Mouse (Mus musculus): Measurements from ENCODE around the gene Plscr2. TPM values are rescaled to one million over a fixed set of nuclear protein-coding genes. Genes with fewer than 3 reads are reported as not detected.

The Plscr2 gene
- polyA plus RNA-seq, 1 experiment from 2014 or later = 1.6 TPM

DNA sequence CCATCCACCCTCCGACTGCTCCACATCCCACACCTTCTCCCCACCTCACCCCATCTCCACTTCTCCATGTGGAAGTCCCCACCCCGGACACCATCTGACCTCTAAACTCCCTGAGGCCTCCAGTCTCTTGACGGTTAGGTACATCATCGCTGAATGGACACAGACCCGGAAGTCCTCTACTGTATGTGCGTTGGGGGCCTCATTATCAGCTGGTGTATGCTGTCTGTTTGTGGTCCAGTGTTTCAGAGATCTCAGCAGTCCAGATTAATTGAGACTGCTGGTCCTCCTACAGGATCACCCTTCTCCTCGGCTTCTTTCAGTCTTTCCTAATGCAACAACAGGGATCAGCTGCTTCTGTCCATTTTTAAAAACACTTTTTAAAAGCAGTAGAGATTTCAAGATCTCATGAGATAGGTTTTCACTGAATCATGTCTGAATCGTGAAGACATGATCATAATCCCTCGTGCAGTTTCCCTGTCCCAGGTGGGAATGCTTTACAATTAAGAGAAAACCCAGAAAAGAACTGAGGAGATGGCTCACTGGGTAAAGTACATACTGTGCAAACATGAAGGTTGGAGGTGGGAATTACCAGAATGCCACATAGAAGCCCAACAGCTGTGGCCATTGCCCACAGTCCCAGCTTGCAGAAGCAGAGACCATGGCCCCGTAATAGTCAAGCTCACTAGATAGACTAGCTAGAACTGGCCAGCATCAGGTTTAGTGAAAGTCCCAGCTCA, 21.6 kb upstream of the Plscr2 start:
- H3K36me3 ChIP-seq = no peaks in the 10 kb centered on the region
- no peak overlapping the region for H3K4me2 ChIP-seq (replicated peaks)
- peaks cover 8% of the 10 kb centered on the region for H3K4me1 ChIP-seq
- H3K9ac ChIP-seq = no peak overlapping the region
- H3K27me3 ChIP-seq = no peaks in the 10 kb centered on the region
- ATAC-seq (ENCODE audit: low FRiP score, low read depth) = no peak
- WGBS = 93% methylated on average over 10 of the region's 10 CpGs
- no peaks in the 10 kb centered on the region for H3K9me3 ChIP-seq
- H3K4me3 ChIP-seq = no peak overlapping the region
- H3K27ac ChIP-seq = no peak overlapping the region

DNA sequence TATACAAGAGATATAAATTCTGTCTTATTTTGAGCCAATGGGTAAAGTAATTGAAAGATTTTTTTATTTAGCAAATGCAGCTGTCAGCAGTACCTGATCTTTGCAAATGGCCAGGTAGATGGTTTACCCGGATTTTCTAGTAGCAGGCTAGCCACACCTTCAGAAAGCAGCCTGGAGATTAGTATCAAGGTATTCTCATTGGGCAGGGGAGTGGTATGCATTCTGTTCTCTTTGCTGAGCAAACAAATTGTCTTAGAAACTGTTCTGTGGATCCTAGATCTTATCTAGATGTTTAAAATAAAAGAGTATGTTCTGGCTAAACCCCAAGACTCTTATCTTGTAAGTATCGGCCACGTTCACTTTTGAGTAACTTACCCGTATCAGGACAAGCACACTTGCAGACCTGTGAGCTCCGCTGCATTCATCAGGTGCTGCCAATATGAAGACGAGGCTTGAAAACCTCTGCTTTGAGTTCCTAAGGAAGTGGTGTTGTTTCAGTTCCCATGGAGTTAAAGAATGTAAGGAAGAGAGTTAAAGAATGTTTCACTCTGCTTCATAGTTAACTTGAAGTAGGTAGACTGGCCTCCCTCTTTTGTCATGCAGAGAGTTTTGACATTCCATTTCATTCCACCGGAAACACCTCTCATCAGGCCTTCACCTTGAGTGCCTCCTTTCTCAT, 14.8 kb upstream of the Plscr2 start:
- H3K9me3 ChIP-seq = no peaks in the 10 kb centered on the region
- no peak overlapping the region for H3K4me2 ChIP-seq (replicated peaks)
- no peak overlapping the region for H3K4me3 ChIP-seq
- no peak overlapping the region for H3K27ac ChIP-seq
- 85% methylated on average over 7 of the region's 7 CpGs for WGBS
- no peak overlapping the region for H3K9ac ChIP-seq
- no peak for ATAC-seq (ENCODE audit: low FRiP score, low read depth)
- H3K4me1 ChIP-seq = no peaks in the 10 kb centered on the region
- no peaks in the 10 kb centered on the region for H3K27me3 ChIP-seq
- peaks cover 19% of the 10 kb centered on the region for H3K36me3 ChIP-seq

DNA sequence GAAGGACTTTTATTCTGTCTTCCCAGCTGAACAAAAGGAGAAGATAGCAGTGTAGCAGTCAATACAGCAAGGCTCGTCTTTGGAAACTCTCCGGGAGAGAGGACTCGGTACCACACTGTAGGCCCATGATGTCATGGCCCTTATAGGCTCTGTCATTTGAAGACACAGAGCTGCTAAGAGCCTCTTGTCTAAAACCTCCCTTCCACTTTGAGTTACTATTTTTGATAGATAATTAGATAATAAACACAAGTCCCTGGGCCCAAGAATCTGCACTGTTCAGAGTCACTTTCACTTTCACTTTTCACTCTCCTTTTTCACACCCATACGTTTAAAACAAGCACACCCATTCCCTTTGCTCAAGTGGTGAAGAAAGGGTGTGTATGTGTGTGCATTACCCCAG, 9.7 kb upstream of the Plscr2 start:
- Histone ChIP-seq H3K27ac (no peak overlapping the region), H3K27me3 (no peaks in the 10 kb centered on the region), H3K4me1 (0 out of 2 replicates have a peak, but pooled peaks cover under 1% of the 10 kb centered on the region), H3K36me3 (peaks cover 55% of the 10 kb centered on the region), H3K4me3 (no peak overlapping the region), H3K4me2 (replicated peaks) (no peak overlapping the region), H3K9ac (no peak overlapping the region), H3K9me3 (no peaks in the 10 kb centered on the region)
- no peak for ATAC-seq (ENCODE audit: low FRiP score, low read depth)
- WGBS = 88% methylated on average over 4 of the region's 4 CpGs

DNA sequence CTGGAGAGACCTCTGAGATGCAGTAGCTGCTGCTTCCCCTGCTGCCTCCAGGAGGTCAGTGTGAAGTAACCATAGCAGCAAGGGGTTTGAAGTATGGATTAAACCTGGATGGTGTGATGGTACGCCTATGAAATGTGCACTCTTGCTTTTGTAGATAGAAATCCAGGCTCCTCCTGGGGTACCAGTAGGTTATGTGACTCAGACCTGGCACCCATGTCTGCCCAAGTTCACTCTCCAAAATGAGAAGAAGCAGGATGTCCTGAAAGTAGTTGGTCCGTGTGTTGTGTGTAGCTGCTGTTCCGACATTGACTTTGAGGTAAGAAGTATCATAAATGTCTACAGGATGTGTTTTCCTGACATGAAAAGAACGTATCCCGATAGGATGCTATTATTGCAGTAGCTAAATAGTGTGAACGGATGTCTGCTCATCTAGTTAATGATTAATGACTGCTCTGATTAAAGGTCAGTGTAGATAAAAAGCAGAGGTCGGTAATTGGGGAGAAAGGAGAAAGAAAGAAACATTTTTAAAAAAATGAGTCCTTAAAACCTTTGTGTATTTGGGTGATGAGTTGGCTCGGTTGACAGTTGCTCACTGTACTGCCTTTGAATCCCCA, 8.7 kb upstream of the Plscr2 start:
- H3K9me3 ChIP-seq = no peaks in the 10 kb centered on the region
- no peaks in the 10 kb centered on the region for H3K27me3 ChIP-seq
- ATAC-seq (ENCODE audit: low FRiP score, low read depth) = no peak
- peaks cover 49% of the 10 kb centered on the region for H3K36me3 ChIP-seq
- H3K4me3 ChIP-seq = no peak overlapping the region
- H3K9ac ChIP-seq = no peak overlapping the region
- H3K27ac ChIP-seq = no peak overlapping the region
- WGBS = 75% methylated on average over 8 of the region's 8 CpGs
- 0 out of 2 replicates have a peak, but pooled peaks cover 6% of the 10 kb centered on the region for H3K4me1 ChIP-seq
- H3K4me2 ChIP-seq (replicated peaks) = no peak overlapping the region

DNA sequence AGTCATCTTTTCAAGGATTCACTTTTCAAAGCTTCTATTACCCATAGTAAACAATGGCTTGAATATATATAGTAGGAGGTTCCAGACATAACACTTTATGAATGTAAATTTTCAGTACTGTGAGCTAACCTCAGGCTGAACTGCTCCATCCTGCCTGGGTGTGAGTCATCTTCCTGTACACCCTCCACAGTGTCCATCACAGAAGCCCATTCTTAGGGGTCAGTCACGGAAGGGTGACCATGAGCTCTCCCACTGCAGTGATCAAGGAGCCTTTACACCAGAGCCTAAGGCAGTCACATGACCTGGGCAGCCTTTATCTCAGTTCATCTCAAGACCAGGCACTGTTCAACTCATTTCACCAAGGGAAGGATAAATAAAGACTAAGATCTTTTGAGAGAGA, 7.7 kb upstream of the Plscr2 start:
- WGBS = 76% methylated on average over 1 of the region's 1 CpGs
- H3K4me2 ChIP-seq (replicated peaks) = no peak overlapping the region
- H3K36me3 ChIP-seq = peaks cover 46% of the 10 kb centered on the region
- ATAC-seq (ENCODE audit: low FRiP score, low read depth) = no peak
- H3K4me1 ChIP-seq = 0 out of 2 replicates have a peak, but pooled peaks cover 6% of the 10 kb centered on the region
- H3K4me3 ChIP-seq = no peak overlapping the region
- H3K27ac ChIP-seq = no peak overlapping the region
- no peak overlapping the region for H3K9ac ChIP-seq
- no peaks in the 10 kb centered on the region for H3K9me3 ChIP-seq
- H3K27me3 ChIP-seq = no peaks in the 10 kb centered on the region

DNA sequence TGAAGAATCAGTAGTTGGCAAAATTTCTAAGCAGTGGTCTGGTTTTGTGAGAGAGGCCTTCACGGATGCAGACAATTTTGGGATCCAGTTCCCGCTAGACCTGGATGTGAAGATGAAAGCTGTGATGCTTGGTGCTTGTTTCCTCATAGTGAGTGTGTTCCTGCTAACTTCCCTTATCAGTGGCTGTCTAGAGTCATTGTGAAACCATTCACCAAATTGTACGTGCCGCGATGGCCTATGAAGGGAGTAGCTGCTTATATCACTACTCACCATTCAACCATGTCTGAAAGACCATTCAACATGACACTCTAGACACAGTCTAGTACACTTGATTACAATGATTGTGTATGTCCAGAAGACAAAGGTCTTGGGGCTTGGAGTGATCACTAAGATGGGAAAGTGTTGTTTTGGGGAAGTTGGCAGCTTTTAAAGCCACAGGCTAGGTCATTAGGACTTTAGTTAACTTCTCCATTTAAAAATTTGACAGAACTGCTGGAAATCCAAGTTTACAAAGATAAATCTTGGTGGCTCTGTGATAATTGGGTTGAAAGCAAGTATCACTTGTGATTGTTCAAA, 5.5 kb upstream of the Plscr2 start:
- H3K4me3 ChIP-seq = no peak overlapping the region
- H3K4me2 ChIP-seq (replicated peaks) = no peak overlapping the region
- no peaks in the 10 kb centered on the region for H3K9me3 ChIP-seq
- 0 out of 2 replicates have a peak, but pooled peaks cover 8% of the 10 kb centered on the region for H3K4me1 ChIP-seq
- no peak overlapping the region for H3K27ac ChIP-seq
- no peak for ATAC-seq (ENCODE audit: low FRiP score, low read depth)
- peaks cover 46% of the 10 kb centered on the region for H3K36me3 ChIP-seq
- 97% methylated on average over 5 of the region's 5 CpGs for WGBS
- no peak overlapping the region for H3K9ac ChIP-seq
- no peaks in the 10 kb centered on the region for H3K27me3 ChIP-seq

DNA sequence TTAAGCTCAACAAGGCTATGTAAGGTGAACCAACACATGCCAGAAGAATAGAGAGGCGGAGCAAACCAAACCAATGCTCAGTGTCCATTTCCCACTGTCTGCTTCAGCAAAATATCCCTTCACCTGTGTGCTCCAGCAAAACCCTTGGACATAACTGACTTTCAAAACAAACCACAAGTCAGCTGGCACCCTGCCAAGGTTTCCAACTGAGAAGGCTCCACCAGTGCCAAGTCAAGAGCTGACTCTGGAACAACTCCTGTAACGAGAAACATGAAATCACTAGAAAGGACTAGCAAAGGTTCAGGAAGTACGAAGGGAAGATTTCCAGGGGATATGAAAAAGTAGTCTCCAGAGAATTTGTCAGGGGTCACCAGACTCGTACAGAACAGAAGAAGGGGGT, 4.5 kb upstream of the Plscr2 start:
- 0 out of 2 replicates have a peak, but pooled peaks have one; percentile 38 for ATAC-seq (ENCODE audit: low FRiP score, low read depth)
- peaks cover 18% of the 10 kb centered on the region for H3K4me1 ChIP-seq
- no peak overlapping the region for H3K27ac ChIP-seq
- H3K4me2 ChIP-seq (replicated peaks) = no peak overlapping the region
- 35% methylated on average over 4 of the region's 4 CpGs for WGBS
- H3K9me3 ChIP-seq = no peaks in the 10 kb centered on the region
- H3K27me3 ChIP-seq = no peaks in the 10 kb centered on the region
- no peak overlapping the region for H3K9ac ChIP-seq
- H3K4me3 ChIP-seq = no peak overlapping the region
- peaks cover 42% of the 10 kb centered on the region for H3K36me3 ChIP-seq

DNA sequence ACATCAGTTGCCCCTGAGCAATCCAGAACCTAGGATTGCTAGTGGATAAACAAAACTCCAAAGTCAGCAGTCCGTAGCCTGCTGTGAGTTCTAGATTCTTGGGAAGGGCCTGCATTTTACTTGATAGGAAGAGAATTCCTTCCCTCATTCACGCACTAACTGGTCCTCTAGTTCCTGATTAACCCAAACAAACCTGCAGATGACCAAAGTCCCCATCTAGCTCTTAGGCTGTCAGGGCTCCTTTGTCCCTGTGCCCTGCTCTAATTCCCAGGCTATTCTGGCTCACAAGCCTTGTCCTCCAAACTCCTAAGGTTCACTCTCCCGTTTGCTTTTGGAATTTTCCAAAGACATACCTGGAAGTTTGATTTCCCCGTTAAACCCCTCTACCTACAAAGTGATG, 2.8 kb upstream of the Plscr2 start:
- Histone ChIP-seq H3K9me3 (no peaks in the 10 kb centered on the region), H3K27ac (no peak overlapping the region), H3K4me1 (peaks cover 23% of the 10 kb centered on the region), H3K27me3 (no peaks in the 10 kb centered on the region), H3K36me3 (peaks cover 28% of the 10 kb centered on the region), H3K9ac (no peak overlapping the region), H3K4me3 (no peak overlapping the region), H3K4me2 (replicated peaks) (no peak overlapping the region)
- ATAC-seq (ENCODE audit: low FRiP score, low read depth) = no peak
- WGBS = 90% methylated on average over 4 of the region's 4 CpGs

DNA sequence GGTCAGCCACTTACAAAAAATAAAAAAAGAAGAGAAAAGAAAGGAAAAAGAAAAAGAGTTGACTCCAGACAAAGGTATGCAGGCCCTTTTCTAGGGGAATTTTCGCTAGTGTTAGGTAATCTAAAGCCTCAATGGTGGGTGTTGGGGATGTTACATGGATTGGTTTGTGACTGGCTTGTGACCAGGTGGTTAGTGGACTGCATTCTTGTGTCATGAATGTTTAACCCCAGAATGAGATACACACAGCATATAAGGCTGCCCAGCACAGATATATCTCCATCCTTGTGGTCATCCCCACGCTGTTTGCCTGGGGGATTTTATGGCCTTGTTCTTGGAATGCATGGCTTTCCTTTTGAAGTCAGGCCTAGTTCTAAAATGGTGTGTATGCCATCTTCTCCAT, 2.1 kb upstream of the Plscr2 start:
- Histone ChIP-seq H3K4me2 (replicated peaks) (no peak overlapping the region), H3K27me3 (no peaks in the 10 kb centered on the region), H3K9me3 (no peaks in the 10 kb centered on the region), H3K4me3 (no peak overlapping the region), H3K4me1 (peaks cover 23% of the 10 kb centered on the region), H3K36me3 (peaks cover 22% of the 10 kb centered on the region), H3K9ac (no peak overlapping the region), H3K27ac (no peak overlapping the region)
- ATAC-seq (ENCODE audit: low FRiP score, low read depth) = no peak
- 86% methylated on average over 2 of the region's 2 CpGs for WGBS

DNA sequence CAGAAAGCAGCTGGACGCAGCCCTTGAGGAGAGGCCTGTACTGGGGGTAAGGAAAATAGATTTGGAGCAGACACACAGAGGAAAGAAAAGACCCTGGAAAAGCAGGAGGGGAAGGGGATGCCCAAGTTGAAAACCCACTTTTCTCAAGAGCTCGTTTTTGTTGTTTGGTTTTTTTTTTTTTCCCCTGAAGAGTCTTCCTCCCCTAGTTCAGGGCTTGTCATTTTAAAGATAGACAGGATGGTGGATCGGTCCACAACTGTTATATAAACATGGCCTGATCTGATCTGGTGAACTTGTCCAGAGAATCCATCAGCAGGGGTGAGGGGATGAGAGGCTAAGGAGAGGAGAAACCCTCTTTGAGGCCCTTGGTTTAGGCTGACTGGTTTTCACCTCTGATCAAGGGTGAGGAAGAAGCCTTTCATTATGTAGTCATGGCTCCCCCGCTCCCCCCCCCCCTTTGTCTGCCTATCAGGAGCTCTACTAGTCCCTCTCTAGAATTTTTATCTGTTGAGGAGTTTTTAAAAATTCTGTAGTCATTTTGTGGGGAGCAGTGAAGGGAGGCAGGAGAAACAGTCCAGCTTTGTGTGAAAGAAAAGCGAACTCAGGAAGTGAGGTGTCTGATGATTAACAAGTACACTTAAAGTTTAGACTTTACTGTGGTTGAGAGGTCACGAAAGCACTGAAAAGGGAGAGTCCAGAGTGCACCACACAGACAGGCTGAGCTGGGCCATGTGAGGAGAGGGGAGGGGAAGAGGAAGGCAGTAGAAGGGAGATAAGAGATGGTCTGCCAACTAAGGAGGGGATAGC, 1.2 kb upstream of the Plscr2 start:
- no peaks in the 10 kb centered on the region for H3K27me3 ChIP-seq
- WGBS = 76% methylated on average over 6 of the region's 6 CpGs

DNA sequence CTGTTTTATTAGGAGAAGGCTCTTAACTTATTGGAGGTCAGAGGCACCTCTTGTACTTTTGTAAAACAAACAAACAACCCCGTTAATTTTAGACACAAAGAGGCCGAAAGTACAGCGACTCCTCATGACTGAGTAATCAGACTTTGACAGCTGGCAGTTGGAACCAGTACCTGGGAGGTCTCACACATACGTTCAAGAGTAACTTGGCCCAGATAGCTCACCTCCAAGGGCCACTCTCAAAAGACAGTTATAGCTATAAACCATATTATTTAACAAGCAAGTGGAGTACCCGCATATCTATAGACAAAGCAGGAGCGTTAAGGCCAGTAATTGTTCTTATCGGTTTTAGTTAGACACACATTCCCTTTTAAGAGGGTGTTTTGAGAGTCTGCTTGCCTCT, 958 bp downstream of the Plscr2 start:
- H3K4me3 ChIP-seq = no peak overlapping the region
- no peak overlapping the region for H3K4me2 ChIP-seq (replicated peaks)
- H3K9me3 ChIP-seq = no peaks in the 10 kb centered on the region
- peaks cover 17% of the 10 kb centered on the region for H3K4me1 ChIP-seq
- no peaks in the 10 kb centered on the region for H3K27me3 ChIP-seq
- ATAC-seq (ENCODE audit: low FRiP score, low read depth) = no peak
- H3K36me3 ChIP-seq = no peaks in the 10 kb centered on the region; the same call in 1 of the 2 replicates
- no peak overlapping the region for H3K27ac ChIP-seq
- 63% methylated on average over 7 of the region's 7 CpGs for WGBS
- H3K9ac ChIP-seq = no peak overlapping the region

More for the DNA sequence above, 1.2 kb upstream of the Plscr2 start:
- H3K36me3 ChIP-seq = peaks cover 13% of the 10 kb centered on the region
- no peak overlapping the region for H3K4me2 ChIP-seq (replicated peaks)
- no peak overlapping the region for H3K4me3 ChIP-seq
- no peaks in the 10 kb centered on the region for H3K9me3 ChIP-seq
- peaks cover 23% of the 10 kb centered on the region for H3K4me1 ChIP-seq
- no peak for ATAC-seq (ENCODE audit: low FRiP score, low read depth)
- no peak overlapping the region for H3K27ac ChIP-seq
- H3K9ac ChIP-seq = no peak overlapping the region

All from limb, embryonic 13.5 days (tissue).